Mouse (Mus musculus) liver, adult 2 months (tissue): ENCODE data around the gene Dync1i2.

Experiments
- CTCF ChIP-seq: fragments of 200-500 bp; IDR thresholded peaks from 2 replicates; pipeline ENCODE4 v1.5.1; 2011; ENCODE audit warnings: low read depth, low read length, control low read depth
- POLR2A ChIP-seq: fragments of 200-500 bp; IDR thresholded peaks from 2 replicates; pipeline ENCODE4 v1.6.1; 2011; ENCODE audit warnings: low read length, control low read depth; ENCODE audit not compliant: insufficient read depth; ENCODE audit errors: extremely low read depth

- TF ChIP-seq CTCF (no peak), POLR2A (no peak)
Measured at GRCm38 (mm10) chr2:71295844-71296243, 84.3 kb downstream of the Dync1i2 start.
